Mouse (Mus musculus): ENCODE data around the gene Il1rl1. TPM values are rescaled to one million over a fixed set of nuclear protein-coding genes. Genes with fewer than 3 reads are reported as not detected.

The Il1rl1 gene
- polyA plus RNA-seq, 1 experiment from 2014 or later, result 1.7 TPM

DNA sequence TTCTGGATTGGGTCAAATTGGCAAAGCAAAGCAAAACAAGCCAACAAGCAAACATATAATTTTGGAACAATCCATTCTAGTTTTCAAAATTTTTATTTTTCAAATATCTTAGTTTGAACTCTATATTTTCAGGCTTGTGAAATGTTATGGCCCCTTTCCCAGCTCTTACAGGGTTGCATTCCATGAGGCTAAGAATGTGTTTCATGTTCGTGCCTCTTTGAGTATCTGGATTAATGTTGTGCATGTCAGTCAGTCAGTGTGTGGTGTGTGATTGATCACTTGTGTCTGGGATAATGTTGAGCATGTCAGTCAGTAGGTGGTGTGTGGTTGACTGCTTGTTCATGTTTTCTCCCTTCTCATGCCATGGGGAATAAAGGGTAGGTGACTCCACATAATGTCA lies 1.5 kb upstream of the Il1rl1 start:
- H3K9ac ChIP-seq (ENCODE audit: low read depth, low read length), result no peak overlapping the region
- peaks cover 15% of the 10 kb centered on the region for H3K4me1 ChIP-seq (replicated peaks; ENCODE audit: control insufficient read depth, insufficient read depth, low read length)
- H3K4me3 ChIP-seq (ENCODE audit: low read depth, low read length), result no peak overlapping the region
- WGBS, result 77% methylated on average over 1 of the region's 1 CpGs
- no peaks in the 10 kb centered on the region for H3K36me3 ChIP-seq (ENCODE audit: control insufficient read depth, insufficient read depth, low read length)
- no peaks in the 10 kb centered on the region for H3K27me3 ChIP-seq (replicated peaks; ENCODE audit: control insufficient read depth, insufficient read depth, low read length)
- H3K4me2 ChIP-seq, result no peak overlapping the region
- ATAC-seq (replicated peaks; ENCODE audit: low FRiP score) (no peak), DNase-seq (ENCODE audit: low spot score) (no peak)
- H3K9me3 ChIP-seq (ENCODE audit: control insufficient read depth, low read length), result no peaks in the 10 kb centered on the region
- no peak overlapping the region for H3K27ac ChIP-seq (ENCODE audit: low read depth, low read length)

DNA sequence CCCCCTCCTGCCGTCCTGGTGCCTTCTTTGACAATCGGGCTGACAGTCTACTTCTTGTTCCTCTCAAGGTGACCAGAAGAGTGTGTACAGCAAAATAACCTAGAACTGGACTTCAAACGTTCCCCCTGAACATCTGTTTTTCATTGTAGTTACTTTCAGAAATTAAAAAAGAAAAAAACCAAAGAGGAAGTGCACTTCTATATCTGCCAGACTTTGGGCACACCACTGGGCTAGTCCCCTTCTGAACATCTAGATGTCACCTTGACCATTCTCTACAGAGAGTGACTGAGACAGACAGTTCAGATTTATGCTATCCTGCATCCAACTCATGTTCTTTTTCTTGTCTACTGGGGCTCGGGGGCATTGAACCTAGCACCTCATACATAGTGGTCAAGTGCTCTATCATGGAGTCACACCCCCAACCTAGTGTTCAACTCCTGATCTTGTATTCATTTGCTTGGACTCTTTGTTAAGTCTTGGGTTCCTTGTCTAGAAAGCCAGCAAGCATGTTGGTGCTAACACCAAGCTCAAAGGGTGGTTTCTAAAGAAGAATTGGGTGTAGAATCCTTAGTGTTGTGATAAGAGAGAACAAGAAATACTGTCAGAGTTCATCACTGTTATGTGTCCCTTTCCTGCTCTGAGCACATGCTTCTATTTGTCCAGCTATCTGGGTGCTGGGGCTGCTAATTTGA lies 919 bp downstream of the Il1rl1 start:
- no peak for ATAC-seq (replicated peaks; ENCODE audit: low FRiP score)
- no peaks in the 10 kb centered on the region for H3K36me3 ChIP-seq (ENCODE audit: control insufficient read depth, insufficient read depth, low read length)
- no peak overlapping the region for H3K27ac ChIP-seq (ENCODE audit: low read depth, low read length)
- peak overlapping the region; percentile 51 for H3K4me2 ChIP-seq
- WGBS, result 46% methylated on average over 4 of the region's 4 CpGs
- H3K9me3 ChIP-seq (ENCODE audit: control insufficient read depth, low read length), result no peaks in the 10 kb centered on the region
- no peak for DNase-seq (ENCODE audit: low spot score)
- H3K4me3 ChIP-seq (ENCODE audit: low read depth, low read length), result no peak overlapping the region
- peaks cover 15% of the 10 kb centered on the region for H3K4me1 ChIP-seq (replicated peaks; ENCODE audit: control insufficient read depth, insufficient read depth, low read length)
- no peak overlapping the region for H3K9ac ChIP-seq (ENCODE audit: low read depth, low read length)
- H3K27me3 ChIP-seq (replicated peaks; ENCODE audit: control insufficient read depth, insufficient read depth, low read length), result no peaks in the 10 kb centered on the region

DNA sequence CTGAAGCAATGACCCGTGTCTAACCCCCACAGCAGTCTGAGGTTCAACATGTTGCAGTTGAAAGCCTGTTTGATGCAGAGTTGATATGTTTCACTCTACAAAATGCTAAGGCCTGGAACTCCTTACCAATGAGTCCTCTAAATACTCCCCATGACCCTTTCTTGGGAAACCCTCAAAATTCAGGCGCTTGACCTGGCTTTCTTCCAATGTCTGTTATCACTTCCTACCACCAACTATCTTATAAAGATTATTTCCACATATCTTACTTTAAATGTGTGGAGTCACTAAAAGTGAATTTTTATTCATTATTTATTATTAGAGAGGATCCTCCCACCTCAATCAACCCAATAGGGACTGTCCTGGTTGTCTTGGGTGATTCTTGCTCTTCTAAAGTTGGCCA lies 2.8 kb downstream of the Il1rl1 start:
- Histone ChIP-seq H3K36me3 (ENCODE audit: control insufficient read depth, insufficient read depth, low read length) (no peaks in the 10 kb centered on the region), H3K9me3 (ENCODE audit: control insufficient read depth, low read length) (no peaks in the 10 kb centered on the region), H3K4me1 (replicated peaks; ENCODE audit: control insufficient read depth, insufficient read depth, low read length) (peaks cover 15% of the 10 kb centered on the region), H3K4me2 (no peak overlapping the region), H3K27ac (ENCODE audit: low read depth, low read length) (no peak overlapping the region), H3K9ac (ENCODE audit: low read depth, low read length) (no peak overlapping the region), H3K27me3 (replicated peaks; ENCODE audit: control insufficient read depth, insufficient read depth, low read length) (no peaks in the 10 kb centered on the region), H3K4me3 (ENCODE audit: low read depth, low read length) (no peak overlapping the region)
- 77% methylated on average over 2 of the region's 2 CpGs for WGBS
- no peak for DNase-seq (ENCODE audit: low spot score)
- ATAC-seq (replicated peaks; ENCODE audit: low FRiP score), result no peak

DNA sequence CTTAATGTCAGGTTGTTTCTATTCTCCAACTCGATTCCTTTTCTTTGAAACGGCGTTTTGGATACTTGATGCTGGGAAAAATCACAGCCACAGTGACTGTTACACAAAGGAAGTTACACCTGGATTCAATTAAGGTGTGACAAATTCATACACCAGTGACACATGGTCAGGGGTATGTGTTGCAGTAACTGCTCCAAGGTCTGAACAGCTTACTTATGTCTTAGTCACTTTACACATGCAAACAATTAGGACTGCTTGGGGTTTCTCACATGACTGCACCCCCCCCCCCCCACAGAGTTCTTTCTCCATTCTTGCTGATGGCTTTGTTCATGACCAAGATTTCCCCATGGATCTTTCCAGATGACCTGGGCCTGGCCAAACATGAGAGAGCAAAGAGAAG lies 6.6 kb downstream of the Il1rl1 start:
- DNase-seq (ENCODE audit: low spot score), result no peak
- 75% methylated on average over 3 of the region's 3 CpGs for WGBS
- no peak overlapping the region for H3K9ac ChIP-seq (ENCODE audit: low read depth, low read length)
- no peak overlapping the region for H3K27ac ChIP-seq (ENCODE audit: low read depth, low read length)
- H3K27me3 ChIP-seq (replicated peaks; ENCODE audit: control insufficient read depth, insufficient read depth, low read length), result no peaks in the 10 kb centered on the region
- H3K4me2 ChIP-seq, result no peak overlapping the region
- ATAC-seq (replicated peaks; ENCODE audit: low FRiP score), result no peak
- H3K4me3 ChIP-seq (ENCODE audit: low read depth, low read length), result no peak overlapping the region
- H3K9me3 ChIP-seq (ENCODE audit: control insufficient read depth, low read length), result no peaks in the 10 kb centered on the region
- H3K36me3 ChIP-seq (ENCODE audit: control insufficient read depth, insufficient read depth, low read length), result no peaks in the 10 kb centered on the region
- H3K4me1 ChIP-seq (replicated peaks; ENCODE audit: control insufficient read depth, insufficient read depth, low read length), result no peaks in the 10 kb centered on the region

DNA sequence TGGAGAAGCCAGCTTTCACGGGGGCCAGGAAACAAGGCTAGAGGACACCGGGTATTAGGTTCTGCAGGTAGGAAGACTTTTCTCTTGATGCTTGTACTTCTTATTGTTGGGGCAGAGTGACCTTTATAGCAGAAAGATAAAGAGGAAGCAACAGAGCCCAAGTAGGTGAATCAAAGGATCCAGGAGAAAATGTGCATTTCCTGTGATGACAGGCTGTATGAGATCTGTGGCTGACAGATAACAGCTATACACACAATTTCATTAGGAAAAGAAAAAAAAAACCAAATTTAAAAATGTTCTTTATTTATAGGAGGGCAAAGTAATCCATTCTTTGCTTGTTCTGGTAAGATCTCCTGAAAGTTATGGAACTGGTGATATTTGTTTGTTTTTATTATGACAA lies 8.0 kb downstream of the Il1rl1 start:
- Histone ChIP-seq H3K9ac (ENCODE audit: low read depth, low read length) (no peak overlapping the region), H3K4me3 (ENCODE audit: low read depth, low read length) (no peak overlapping the region), H3K27me3 (replicated peaks; ENCODE audit: control insufficient read depth, insufficient read depth, low read length) (no peaks in the 10 kb centered on the region), H3K9me3 (ENCODE audit: control insufficient read depth, low read length) (no peaks in the 10 kb centered on the region), H3K4me1 (replicated peaks; ENCODE audit: control insufficient read depth, insufficient read depth, low read length) (no peaks in the 10 kb centered on the region), H3K4me2 (no peak overlapping the region), H3K36me3 (ENCODE audit: control insufficient read depth, insufficient read depth, low read length) (no peaks in the 10 kb centered on the region), H3K27ac (ENCODE audit: low read depth, low read length) (no peak overlapping the region)
- WGBS, result 83% methylated on average over 2 of the region's 2 CpGs
- ATAC-seq (replicated peaks; ENCODE audit: low FRiP score), result no peak
- no peak for DNase-seq (ENCODE audit: low spot score)

DNA sequence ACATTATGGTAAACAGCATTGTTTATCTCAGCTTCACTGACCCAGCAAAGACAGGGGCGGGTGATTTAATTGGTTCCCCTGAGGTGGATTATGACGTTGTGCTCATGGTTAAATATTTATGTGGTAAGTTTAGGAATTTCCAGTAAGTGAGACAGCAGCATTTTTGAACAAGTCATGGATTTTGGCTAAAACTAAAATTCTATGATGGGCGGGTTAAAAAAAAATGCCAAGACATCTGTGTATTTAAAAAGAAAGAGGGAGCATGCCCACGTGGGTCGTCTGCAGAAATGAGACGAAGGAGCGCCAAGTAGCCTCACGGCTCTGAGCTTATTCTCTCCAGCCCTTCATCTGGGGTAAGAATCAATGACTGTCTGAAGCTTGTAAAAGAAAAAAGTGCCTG lies 10.1 kb downstream of the Il1rl1 start:
- Histone ChIP-seq H3K27me3 (replicated peaks; ENCODE audit: control insufficient read depth, insufficient read depth, low read length) (no peaks in the 10 kb centered on the region), H3K4me3 (ENCODE audit: low read depth, low read length) (no peak overlapping the region), H3K27ac (ENCODE audit: low read depth, low read length) (no peak overlapping the region), H3K4me2 (no peak overlapping the region), H3K9ac (ENCODE audit: low read depth, low read length) (no peak overlapping the region), H3K4me1 (replicated peaks; ENCODE audit: control insufficient read depth, insufficient read depth, low read length) (no peaks in the 10 kb centered on the region), H3K36me3 (ENCODE audit: control insufficient read depth, insufficient read depth, low read length) (no peaks in the 10 kb centered on the region), H3K9me3 (ENCODE audit: control insufficient read depth, low read length) (no peaks in the 10 kb centered on the region)
- ATAC-seq (replicated peaks; ENCODE audit: low FRiP score) (no peak), DNase-seq (ENCODE audit: low spot score) (no peak)
- WGBS, result 76% methylated on average over 8 of the region's 8 CpGs

DNA sequence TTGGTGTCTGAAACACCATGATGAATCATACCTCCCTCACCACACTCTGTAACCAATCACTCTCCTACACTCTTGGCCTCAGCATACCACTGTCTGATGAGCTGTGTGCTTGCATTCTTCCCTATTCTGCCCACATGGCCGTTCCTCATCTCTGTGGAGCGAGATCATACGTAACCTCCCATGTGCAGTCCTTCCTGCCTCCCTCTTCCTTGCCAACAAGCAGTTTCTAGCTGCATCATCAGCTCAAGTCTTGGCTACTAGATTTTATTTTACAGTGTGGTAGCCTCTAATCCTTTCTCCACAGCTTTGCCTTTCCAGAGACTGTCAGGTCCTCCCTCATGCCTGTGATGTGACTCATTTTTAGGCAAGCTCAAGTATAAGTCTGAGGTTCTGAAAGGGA lies 15.4 kb downstream of the Il1rl1 start:
- H3K27me3 ChIP-seq (replicated peaks; ENCODE audit: control insufficient read depth, insufficient read depth, low read length), result no peaks in the 10 kb centered on the region
- no peak for ATAC-seq (replicated peaks; ENCODE audit: low FRiP score)
- DNase-seq (ENCODE audit: low spot score), result no peak
- H3K36me3 ChIP-seq (ENCODE audit: control insufficient read depth, insufficient read depth, low read length), result no peaks in the 10 kb centered on the region
- no peak overlapping the region for H3K4me2 ChIP-seq
- H3K9me3 ChIP-seq (ENCODE audit: control insufficient read depth, low read length), result no peaks in the 10 kb centered on the region
- H3K9ac ChIP-seq (ENCODE audit: low read depth, low read length), result no peak overlapping the region
- 75% methylated on average over 3 of the region's 3 CpGs for WGBS
- H3K4me1 ChIP-seq (replicated peaks; ENCODE audit: control insufficient read depth, insufficient read depth, low read length), result no peaks in the 10 kb centered on the region
- no peak overlapping the region for H3K4me3 ChIP-seq (ENCODE audit: low read depth, low read length)
- no peak overlapping the region for H3K27ac ChIP-seq (ENCODE audit: low read depth, low read length)

DNA sequence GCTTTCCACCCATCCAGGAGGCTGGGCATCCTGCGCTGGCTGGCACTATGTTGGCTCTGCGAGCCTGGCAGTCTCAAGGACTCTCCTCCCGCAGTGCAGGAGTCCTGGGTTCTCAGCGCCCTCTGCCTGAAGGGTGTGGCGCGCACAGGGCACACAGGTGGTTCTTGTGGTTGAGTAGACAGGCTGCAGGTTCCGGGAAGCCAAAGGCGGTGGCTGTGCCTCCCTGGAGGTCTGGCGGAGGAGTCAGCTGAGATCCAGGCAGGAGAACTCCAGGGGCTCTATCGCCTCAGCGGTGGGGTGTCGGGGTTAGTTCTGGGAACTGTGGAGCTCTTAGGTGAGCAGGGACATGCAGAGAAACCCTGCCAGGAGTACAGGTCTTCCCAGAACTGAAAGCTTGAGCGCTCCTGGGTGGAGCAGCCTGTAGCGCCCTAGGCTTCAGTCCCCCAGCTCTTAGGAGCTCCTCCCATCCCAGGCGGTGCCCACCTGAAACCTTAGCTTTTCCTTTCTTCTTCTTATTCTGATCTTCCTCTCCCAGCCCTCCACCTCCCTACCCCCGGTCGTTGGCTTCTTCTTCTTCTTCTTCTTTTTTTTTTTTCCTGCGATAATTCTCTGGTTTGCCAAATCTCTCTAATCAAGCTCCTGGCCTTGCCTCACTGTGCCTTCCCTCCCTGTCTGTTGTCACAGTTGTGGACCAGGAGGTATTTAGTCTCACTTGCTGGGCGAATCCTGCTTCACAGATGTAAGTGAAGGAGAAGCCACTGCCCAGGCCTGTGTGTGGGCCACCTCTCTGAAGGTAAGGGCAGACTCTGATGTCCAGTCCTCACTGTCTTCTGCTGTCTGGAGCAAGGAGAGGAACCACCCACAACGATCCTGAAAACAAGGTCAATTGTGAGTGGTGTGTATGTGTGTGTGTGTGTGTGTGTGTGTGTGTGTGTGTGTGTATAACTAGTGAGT lies 36.4 kb downstream of the Il1rl1 start, which contains the start of gene Il18r1:
Gene Il18r1, plus strand, starts transcription at position 76 of the 954 bp plus-strand sequence.
- no peak for ATAC-seq (replicated peaks; ENCODE audit: low FRiP score)
- H3K27ac ChIP-seq (ENCODE audit: low read depth, low read length), result no peak within 1 kb of the TSS
- H3K4me3 ChIP-seq (ENCODE audit: low read depth, low read length), result no peak within 1 kb of the TSS
- WGBS, result 42% methylated on average over 20 of the region's 20 CpGs
- no peak within 1 kb of the TSS for H3K9ac ChIP-seq (ENCODE audit: low read depth, low read length)
- DNase-seq (ENCODE audit: low spot score), result no peak
- H3K9me3 ChIP-seq (ENCODE audit: control insufficient read depth, low read length), result no peaks in the 10 kb centered on the region
- no peaks in the 10 kb centered on the region for H3K36me3 ChIP-seq (ENCODE audit: control insufficient read depth, insufficient read depth, low read length)
- H3K4me1 ChIP-seq (replicated peaks; ENCODE audit: control insufficient read depth, insufficient read depth, low read length), result no peaks in the 10 kb centered on the region
- no peak within 1 kb of the TSS for H3K4me2 ChIP-seq
- no peaks in the 10 kb centered on the region; the same call in 1 of the 2 replicates for H3K27me3 ChIP-seq (replicated peaks; ENCODE audit: control insufficient read depth, insufficient read depth, low read length)
